Mouse (Mus musculus): ENCODE results near the gene Tpx2.

Tpx2 gene

GRCm38 (mm10) chr2:152922376-152922775 lies 74.6 kb downstream of the Tpx2 start:
- no peak for DNase-seq

- DNase-seq, result no peak
Measured at GRCm38 (mm10) chr2:152923621-152924020, 75.9 kb downstream of the Tpx2 start.

GRCm38 (mm10) chr2:152924128-152924527 lies 76.4 kb downstream of the Tpx2 start:
- DNase-seq, result no peak

- DNase-seq, result no peak
Measured at GRCm38 (mm10) chr2:152924543-152924942, 76.8 kb downstream of the Tpx2 start.

GRCm38 (mm10) chr2:152925189-152925872 lies 77.6 kb downstream of the Tpx2 start:
- DNase-seq, result peak; percentile 67

GRCm38 (mm10) chr2:152926896-152927295 lies 79.1 kb downstream of the Tpx2 start:
- no peak for DNase-seq

- no peak for DNase-seq
Measured at GRCm38 (mm10) chr2:152927371-152927770, 79.6 kb downstream of the Tpx2 start.

- no peak for DNase-seq
Measured at GRCm38 (mm10) chr2:152928219-152928987, 80.6 kb downstream of the Tpx2 start.

- DNase-seq, result no peak
Measured at GRCm38 (mm10) chr2:152928988-152929370, 81.2 kb downstream of the Tpx2 start.

- no peak for DNase-seq
Measured at GRCm38 (mm10) chr2:152930276-152930675, 82.5 kb downstream of the Tpx2 start.

- DNase-seq, result no peak
Measured at GRCm38 (mm10) chr2:152931456-152932160, 83.8 kb downstream of the Tpx2 start.

- peak; percentile 39 for DNase-seq
Measured at GRCm38 (mm10) chr2:152933048-152933447, 85.3 kb downstream of the Tpx2 start, which contains the start of gene Foxs1. Foxs1 (minus strand) TSS chr2:152933208.

- no peak for DNase-seq
Measured at GRCm38 (mm10) chr2:152933614-152934013, 85.8 kb downstream of the Tpx2 start.

GRCm38 (mm10) chr2:152939846-152940245 lies 92.1 kb downstream of the Tpx2 start:
- no peak for DNase-seq

GRCm38 (mm10) chr2:152941106-152941505 lies 93.3 kb downstream of the Tpx2 start:
- DNase-seq, result no peak

- no peak for DNase-seq
Measured at GRCm38 (mm10) chr2:152941776-152942175, 94.0 kb downstream of the Tpx2 start.

GRCm38 (mm10) chr2:152942898-152943515 lies 95.2 kb downstream of the Tpx2 start:
- no peak for DNase-seq

- DNase-seq, result no peak
Measured at GRCm38 (mm10) chr2:152943568-152943967, 95.8 kb downstream of the Tpx2 start.

GRCm38 (mm10) chr2:152944013-152944412 lies 96.2 kb downstream of the Tpx2 start:
- DNase-seq, result no peak

All from kidney, adult 11 months (tissue).